In the genomic region with DNA sequence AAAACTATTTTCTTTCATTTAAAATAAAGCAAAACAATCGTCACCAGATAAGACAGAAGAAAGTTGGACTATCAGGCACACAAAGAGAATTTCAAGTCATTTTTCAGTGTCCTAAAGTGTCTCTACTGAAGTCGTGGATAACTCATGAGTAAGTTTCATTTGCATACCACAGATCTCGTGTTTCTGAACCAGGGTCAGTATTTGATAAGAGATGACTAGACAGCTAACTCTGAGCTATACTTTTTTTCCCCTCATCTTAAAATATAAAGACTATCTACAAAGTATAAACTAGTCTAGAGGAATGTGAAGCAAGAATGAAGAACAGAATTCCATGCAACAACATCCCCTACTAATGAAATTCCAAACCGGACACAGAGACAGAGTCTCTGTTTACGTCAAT, we compare ENCODE assay signal across 32 mouse cellular contexts.
"Had no signal": no experiment of that assay in that cellular context is flagged by ENCODE, and none has a peak within 500 bp of the region (broad histone marks: within the 10 kb centered on the region; RNA-seq: fewer than 3 reads in every experiment).

No protein-coding gene starts in this region.

- DNase-seq: heart, postnatal 10 days; heart, postnatal 14 days; heart, postnatal 36 days; heart, postnatal 4 days; kidney, adult 11 months; kidney, adult 18-20 months; kidney, adult 2 months; kidney, adult 8-10 months; kidney, adult 9 months; kidney, postnatal 10 days; kidney, postnatal 14 days; kidney, postnatal 25 days; kidney, postnatal 36 days; kidney, postnatal 4 days; layer of hippocampus, adult 9-11 months; layer of hippocampus, postnatal 36 days had no signal

- H3K9ac ChIP-seq: heart, embryonic 12.5 days; heart, embryonic 13.5 days; heart, embryonic 15.5 days; hindbrain, embryonic 12.5 days; hindbrain, embryonic 13.5 days; hindbrain, embryonic 14.5 days; hindbrain, embryonic 15.5 days; intestine, embryonic 15.5 days; kidney, embryonic 15.5 days had no signal

- H3K27me3 ChIP-seq: heart, embryonic 12.5 days; heart, embryonic 13.5 days; heart, embryonic 15.5 days; hindbrain, embryonic 12.5 days; hindbrain, embryonic 13.5 days; hindbrain, embryonic 15.5 days; intestine, embryonic 15.5 days; kidney, embryonic 15.5 days had no signal

- H3K9me3 ChIP-seq: heart, embryonic 10.5 days; heart, embryonic 12.5 days; heart, embryonic 13.5 days; heart, embryonic 15.5 days; hindbrain, embryonic 10.5 days; hindbrain, embryonic 12.5 days; hindbrain, embryonic 13.5 days; hindbrain, embryonic 15.5 days; intestine, embryonic 15.5 days; kidney, embryonic 15.5 days had no signal

- H3K4me1 ChIP-seq: heart, embryonic 10.5 days; heart, embryonic 12.5 days; heart, embryonic 13.5 days; heart, embryonic 15.5 days; hindbrain, embryonic 10.5 days; hindbrain, embryonic 12.5 days; hindbrain, embryonic 13.5 days; hindbrain, embryonic 15.5 days; intestine, embryonic 15.5 days; kidney, embryonic 15.5 days had no signal

- H3K4me3 ChIP-seq: heart, embryonic 10.5 days; heart, embryonic 12.5 days; heart, embryonic 13.5 days; heart, embryonic 15.5 days; hindbrain, embryonic 10.5 days; hindbrain, embryonic 12.5 days; hindbrain, embryonic 13.5 days; hindbrain, embryonic 15.5 days; intestine, embryonic 15.5 days; kidney, embryonic 15.5 days; layer of hippocampus, adult 2 months; left cerebral cortex, adult 2 months had no signal

- H3K27ac ChIP-seq: heart, embryonic 10.5 days; heart, embryonic 13.5 days; heart, embryonic 15.5 days; hindbrain, embryonic 10.5 days; hindbrain, embryonic 12.5 days; hindbrain, embryonic 13.5 days; hindbrain, embryonic 14.5 days; hindbrain, embryonic 15.5 days; hindbrain, postnatal 0 days; intestine, embryonic 15.5 days; kidney, embryonic 15.5 days; kidney, postnatal 0 days; layer of hippocampus, adult 2 months; left cerebral cortex, adult 2 months had no signal

- H3K4me2 ChIP-seq: heart, embryonic 11.5 days; heart, embryonic 12.5 days; heart, embryonic 13.5 days; heart, embryonic 15.5 days; hindbrain, embryonic 12.5 days; hindbrain, embryonic 13.5 days; hindbrain, embryonic 14.5 days; hindbrain, embryonic 15.5 days; intestine, embryonic 15.5 days; kidney, embryonic 15.5 days had no signal
